Mouse (Mus musculus) liver, postnatal 0 days (tissue): ENCODE measurements at regions not wholly inside any gene's neighbourhood (a gene's known extent, or its start where the extent isn't known, plus 50 kb on each side); places are given as distances from the start of the nearest gene placed in this dataset.

Experiments
- ATAC-seq: fragments of 200-750 bp; cut with Nextera tagmentation; 2 replicates; pipeline ENCODE4 v1.8.0; 2017; ENCODE audit warnings: mild to moderate bottlenecking, moderate library complexity
- DNase-seq: peaks from one replicate; pipeline ENCODE4 v3.0.0-alpha.2; 2016
- H3K27ac ChIP-seq: fragments of 300-500 bp; sonication (generic); 2 replicates; pipeline ENCODE4 v1.5.1; 2014; ENCODE audit warnings: antibody characterized with exemption, moderate library complexity, mild to moderate bottlenecking, low read depth
- H3K27me3 ChIP-seq: fragments of 300-500 bp; sonication (generic); 2 replicates; pipeline ENCODE4 v1.6.1; 2014; ENCODE audit warnings: low read length, control low read depth, mixed read lengths; ENCODE audit not compliant: insufficient read depth
- H3K36me3 ChIP-seq: fragments of 300-500 bp; sonication (generic); replicated peaks from 2 replicates; pipeline ENCODE4 v1.6.1; 2014; ENCODE audit warnings: mild to moderate bottlenecking, control low read depth, low read length, moderate library complexity, mixed read lengths; ENCODE audit not compliant: insufficient read depth
- H3K4me1 ChIP-seq: fragments of 300-500 bp; sonication (generic); 2 replicates; pipeline ENCODE4 v1.6.1; 2014; ENCODE audit warnings: antibody characterized with exemption, mild to moderate bottlenecking, control low read depth; ENCODE audit not compliant: insufficient read depth
- H3K4me2 ChIP-seq: fragments of 300-500 bp; sonication (generic); 2 replicates; pipeline ENCODE4 v1.6.1; 2014; ENCODE audit warnings: low read depth, mild to moderate bottlenecking, low read length, moderate library complexity, mixed read lengths
- H3K4me3 ChIP-seq: fragments of 300-500 bp; sonication (generic); 2 replicates; pipeline ENCODE4 v1.5.1; 2014; ENCODE audit warnings: low read depth, low read length
- H3K9ac ChIP-seq: fragments of 300-500 bp; sonication (generic); replicated peaks from 2 replicates; pipeline ENCODE4 v1.6.1; 2014; ENCODE audit warnings: mild to moderate bottlenecking, moderate library complexity
- H3K9me3 ChIP-seq: fragments of 300-500 bp; sonication (generic); 2 replicates; pipeline ENCODE4 v1.6.1; 2016; ENCODE audit warnings: mild to moderate bottlenecking, control low read depth, low read length, mixed read lengths
- CTCF ChIP-seq: sonication (generic); IDR thresholded peaks from 2 replicates; pipeline ENCODE4 v1.5.1; 2016; ENCODE audit warnings: antibody characterized with exemption, low read depth
- EP300 ChIP-seq: IDR thresholded peaks from 2 replicates; pipeline ENCODE4 v1.6.1; 2016; ENCODE audit warnings: antibody characterized with exemption, low read depth, mild to moderate bottlenecking
- WGBS: fragments of 180-500 bp; shearing (Covaris S2); extraction: QIAGEN DNeasy Blood & Tissue Kit; methylation state at CpG from one replicate; pipeline ENCODE4 v1.1.7; 2014; ENCODE audit not compliant: insufficient replicate concordance; 5-methylcytosine and 5-hydroxymethylcytosine counted together

- H3K9ac ChIP-seq, result no peak overlapping the region
Measured at GRCm38 (mm10) chr15:60692718-60693597, 160.6 kb downstream of the Fam84b start.

GRCm38 (mm10) chr15:60692149-60692548 is 161.4 kb downstream of the Fam84b start:
- ATAC-seq, result no peak
- TF ChIP-seq CTCF, result no peak
- TF ChIP-seq EP300, result no peak
- Histone ChIP-seq H3K27me3 (no peaks in the 10 kb centered on the region), H3K9ac (no peak overlapping the region), H3K36me3 (no peaks in the 10 kb centered on the region), H3K9me3 (no peaks in the 10 kb centered on the region), H3K4me1 (no peaks in the 10 kb centered on the region), H3K4me2 (no peak overlapping the region), H3K4me3 (no peak overlapping the region), H3K27ac (no peak overlapping the region)
- 69% methylated on average over 3 of the region's 3 CpGs for WGBS
- no peak for DNase-seq

More at GRCm38 (mm10) chr15:60692718-60693597, 160.6 kb downstream of the Fam84b start:
- Histone ChIP-seq H3K4me3 (no peak overlapping the region), H3K4me1 (no peaks in the 10 kb centered on the region), H3K36me3 (no peaks in the 10 kb centered on the region), H3K27me3 (no peaks in the 10 kb centered on the region), H3K9me3 (no peaks in the 10 kb centered on the region), H3K27ac (no peak overlapping the region), H3K4me2 (no peak overlapping the region)
- ATAC-seq (no peak), DNase-seq (no peak)
- TF ChIP-seq CTCF (no peak), EP300 (no peak)
- WGBS, result 52% methylated on average over 6 of the region's 6 CpGs

GRCm38 (mm10) chr15:60677397-60677796 is 176.2 kb downstream of the Fam84b start:
- Histone ChIP-seq H3K27ac (no peak overlapping the region), H3K36me3 (no peaks in the 10 kb centered on the region), H3K9ac (no peak overlapping the region), H3K4me1 (no peaks in the 10 kb centered on the region), H3K4me2 (no peak overlapping the region), H3K9me3 (no peaks in the 10 kb centered on the region), H3K4me3 (no peak overlapping the region), H3K27me3 (no peaks in the 10 kb centered on the region)
- ATAC-seq (no peak), DNase-seq (no peak)
- 71% methylated on average over 3 of the region's 3 CpGs for WGBS
- TF ChIP-seq CTCF, result no peak
- TF ChIP-seq EP300, result no peak

GRCm38 (mm10) chr15:60657572-60657971 is 196.0 kb downstream of the Fam84b start:
- DNase-seq, result no peak
- H3K4me2 ChIP-seq, result no peak overlapping the region
- H3K9me3 ChIP-seq, result no peaks in the 10 kb centered on the region
- H3K4me3 ChIP-seq, result no peak overlapping the region
- H3K36me3 ChIP-seq, result no peaks in the 10 kb centered on the region
- no peak for ATAC-seq
- no peak overlapping the region for H3K27ac ChIP-seq
- H3K9ac ChIP-seq, result no peak overlapping the region
- no peaks in the 10 kb centered on the region for H3K27me3 ChIP-seq
- TF ChIP-seq EP300 (no peak), CTCF (no peak)
- H3K4me1 ChIP-seq, result no peaks in the 10 kb centered on the region
- WGBS, result 68% methylated on average over 7 of the region's 7 CpGs

DNA sequence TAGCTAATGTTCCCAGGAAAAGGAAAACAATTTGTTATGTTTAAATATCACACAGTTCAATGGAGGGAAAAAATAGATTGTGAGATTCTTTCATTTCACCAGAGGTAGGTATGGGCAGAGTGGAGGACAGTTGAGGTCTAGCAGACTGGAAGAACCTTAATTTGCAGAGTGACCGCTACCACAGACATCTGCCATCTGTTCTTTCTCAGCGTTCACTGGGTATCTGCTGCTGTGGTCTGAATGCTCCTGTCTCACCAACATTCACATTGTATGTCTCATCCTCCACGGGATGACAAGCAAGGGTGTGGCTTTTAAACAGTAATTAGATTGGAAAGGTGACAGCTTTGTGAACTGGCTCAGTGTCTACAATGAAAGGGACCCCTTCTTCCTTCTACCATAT is 198.5 kb downstream of the Fam84b start:
- TF ChIP-seq EP300 (no peak), CTCF (no peak)
- no peaks in the 10 kb centered on the region for H3K27me3 ChIP-seq
- ATAC-seq (no peak), DNase-seq (no peak)
- no peak overlapping the region for H3K4me2 ChIP-seq
- no peaks in the 10 kb centered on the region for H3K36me3 ChIP-seq
- H3K27ac ChIP-seq, result no peak overlapping the region
- no peaks in the 10 kb centered on the region for H3K4me1 ChIP-seq
- 70% methylated on average over 3 of the region's 3 CpGs for WGBS
- no peaks in the 10 kb centered on the region for H3K9me3 ChIP-seq
- H3K4me3 ChIP-seq, result no peak overlapping the region
- H3K9ac ChIP-seq, result no peak overlapping the region

GRCm38 (mm10) chr15:60649252-60649651 is 204.3 kb downstream of the Fam84b start:
- whole genome bisulfite sequencing, result 82% methylated on average over 2 of the region's 2 CpGs
- Histone ChIP-seq H3K4me2 (no peak overlapping the region), H3K27me3 (no peaks in the 10 kb centered on the region), H3K27ac (no peak overlapping the region), H3K9me3 (no peaks in the 10 kb centered on the region), H3K36me3 (no peaks in the 10 kb centered on the region), H3K4me3 (no peak overlapping the region), H3K9ac (no peak overlapping the region), H3K4me1 (no peaks in the 10 kb centered on the region)
- DNase-seq, result no peak
- TF ChIP-seq CTCF, result no peak
- TF ChIP-seq EP300, result no peak
- ATAC-seq, result no peak
